Mouse (Mus musculus): ENCODE results near the gene Slco1a1. TPM values are rescaled to one million over a fixed set of nuclear protein-coding genes. Genes with fewer than 3 reads are reported as not detected.

The Slco1a1 gene
- total and polyA plus RNA-seq, 2 experiments from 2014 or later: not detected

DNA sequence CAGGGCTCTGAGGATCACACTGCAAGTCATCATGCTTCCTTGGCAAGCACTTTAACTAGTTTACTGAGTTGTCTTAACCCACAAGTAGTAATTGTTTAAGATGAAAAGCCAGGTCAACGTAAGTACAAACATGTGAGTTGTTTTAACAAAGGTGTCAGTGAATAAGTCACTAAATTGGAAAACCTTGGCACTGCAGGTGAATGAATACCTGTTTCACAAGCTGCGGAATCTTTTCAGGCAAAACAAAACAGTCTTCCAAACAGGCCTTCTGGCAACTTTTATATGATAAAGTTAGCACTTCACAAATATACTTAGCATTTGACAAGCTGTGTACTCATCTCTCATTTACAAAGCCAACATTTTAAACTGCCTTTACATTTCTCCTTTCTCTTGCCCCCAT, 75.1 kb downstream of the Slco1a1 start:
- Histone ChIP-seq H3K36me3 (replicated peaks; ENCODE audit: control insufficient read depth, insufficient read depth, low read length) (no peaks in the 10 kb centered on the region), H3K4me2 (ENCODE audit: low read depth, low read length) (no peak overlapping the region), H3K27ac (ENCODE audit: low read depth) (no peak overlapping the region), H3K4me3 (ENCODE audit: low read depth, low read length) (no peak overlapping the region), H3K27me3 (ENCODE audit: control insufficient read depth, insufficient read depth, low read length) (no peaks in the 10 kb centered on the region), H3K9me3 (replicated peaks; ENCODE audit: control insufficient read depth, low read length) (no peaks in the 10 kb centered on the region), H3K4me1 (ENCODE audit: control insufficient read depth, insufficient read depth) (no peaks in the 10 kb centered on the region), H3K9ac (replicated peaks; ENCODE audit: low read depth, low read length) (no peak overlapping the region)
- ATAC-seq (ENCODE audit: insufficient read depth, low read depth) (no peak), DNase-seq (ENCODE audit: low spot score) (no peak)
- TF ChIP-seq CTCF (IDR thresholded peaks at IDR 0.05; ENCODE audit: low read depth): no peak
- no peak for TF ChIP-seq EP300 (IDR thresholded peaks at IDR 0.05; ENCODE audit: low read depth)
- WGBS: 75% methylated on average over 2 of the region's 2 CpGs

- ATAC-seq (ENCODE audit: insufficient read depth, low read depth) (no peak), DNase-seq (ENCODE audit: low spot score) (no peak)
- no peak overlapping the region for H3K4me2 ChIP-seq (ENCODE audit: low read depth, low read length)
- no peak overlapping the region for H3K27ac ChIP-seq (ENCODE audit: low read depth)
- no peak overlapping the region for H3K9ac ChIP-seq (replicated peaks; ENCODE audit: low read depth, low read length)
- H3K4me3 ChIP-seq (ENCODE audit: low read depth, low read length): no peak overlapping the region
- 76% methylated on average over 5 of the region's 5 CpGs for WGBS
- TF ChIP-seq EP300 (IDR thresholded peaks at IDR 0.05; ENCODE audit: low read depth): no peak
- TF ChIP-seq CTCF (IDR thresholded peaks at IDR 0.05; ENCODE audit: low read depth): no peak
- no peaks in the 10 kb centered on the region for H3K4me1 ChIP-seq (ENCODE audit: control insufficient read depth, insufficient read depth)
- no peaks in the 10 kb centered on the region for H3K36me3 ChIP-seq (replicated peaks; ENCODE audit: control insufficient read depth, insufficient read depth, low read length)
- H3K9me3 ChIP-seq (replicated peaks; ENCODE audit: control insufficient read depth, low read length): no peaks in the 10 kb centered on the region
- no peaks in the 10 kb centered on the region for H3K27me3 ChIP-seq (ENCODE audit: control insufficient read depth, insufficient read depth, low read length)
These were observed 78.0 kb downstream of the Slco1a1 start for GRCm38 (mm10) chr6:141868735-141869134.

DNA sequence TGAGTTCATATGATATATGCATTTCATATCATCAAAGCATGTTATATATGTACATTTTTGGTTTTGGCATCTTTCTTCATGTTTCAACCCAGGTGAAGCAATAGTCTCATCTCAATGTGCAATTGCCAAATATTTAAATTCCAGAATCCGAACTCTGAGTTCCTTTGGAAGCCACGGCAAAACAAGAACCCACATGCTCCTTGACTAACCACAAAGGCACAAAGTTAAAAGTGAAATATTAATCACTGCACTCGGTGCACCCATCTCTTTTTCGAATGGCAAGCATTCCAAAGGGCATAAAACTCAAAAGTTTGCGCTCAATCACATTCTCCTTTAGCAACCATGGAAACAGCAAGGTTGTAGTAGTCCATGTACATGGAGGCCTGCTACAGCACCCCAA, 80.7 kb downstream of the Slco1a1 start:
- ATAC-seq (ENCODE audit: insufficient read depth, low read depth) (no peak), DNase-seq (ENCODE audit: low spot score) (no peak)
- Histone ChIP-seq H3K27ac (ENCODE audit: low read depth) (no peak overlapping the region), H3K4me1 (ENCODE audit: control insufficient read depth, insufficient read depth) (no peaks in the 10 kb centered on the region), H3K36me3 (replicated peaks; ENCODE audit: control insufficient read depth, insufficient read depth, low read length) (no peaks in the 10 kb centered on the region), H3K4me3 (ENCODE audit: low read depth, low read length) (no peak overlapping the region), H3K9me3 (replicated peaks; ENCODE audit: control insufficient read depth, low read length) (no peaks in the 10 kb centered on the region), H3K27me3 (ENCODE audit: control insufficient read depth, insufficient read depth, low read length) (no peaks in the 10 kb centered on the region), H3K9ac (replicated peaks; ENCODE audit: low read depth, low read length) (no peak overlapping the region), H3K4me2 (ENCODE audit: low read depth, low read length) (no peak overlapping the region)
- WGBS: 77% methylated on average over 5 of the region's 5 CpGs
- TF ChIP-seq EP300 (IDR thresholded peaks at IDR 0.05; ENCODE audit: low read depth) (no peak), CTCF (IDR thresholded peaks at IDR 0.05; ENCODE audit: low read depth) (no peak)

GRCm38 (mm10) chr6:141857735-141858531, 88.8 kb downstream of the Slco1a1 start:
- Histone ChIP-seq H3K4me1 (ENCODE audit: control insufficient read depth, insufficient read depth) (no peaks in the 10 kb centered on the region), H3K4me2 (ENCODE audit: low read depth, low read length) (no peak overlapping the region), H3K9me3 (replicated peaks; ENCODE audit: control insufficient read depth, low read length) (no peaks in the 10 kb centered on the region), H3K36me3 (replicated peaks; ENCODE audit: control insufficient read depth, insufficient read depth, low read length) (no peaks in the 10 kb centered on the region), H3K9ac (replicated peaks; ENCODE audit: low read depth, low read length) (no peak overlapping the region), H3K4me3 (ENCODE audit: low read depth, low read length) (no peak overlapping the region), H3K27ac (ENCODE audit: low read depth) (no peak overlapping the region), H3K27me3 (ENCODE audit: control insufficient read depth, insufficient read depth, low read length) (no peaks in the 10 kb centered on the region)
- 55% methylated on average over 8 of the region's 8 CpGs for WGBS
- DNase-seq (ENCODE audit: low spot score) (no peak), ATAC-seq (ENCODE audit: insufficient read depth, low read depth) (no peak)
- TF ChIP-seq CTCF (IDR thresholded peaks at IDR 0.05; ENCODE audit: low read depth) (no peak), EP300 (IDR thresholded peaks at IDR 0.05; ENCODE audit: low read depth) (no peak)

Other genes with a start within 250 kb of the Slco1a1 start
- gene Gm5724, start 173.2 kb downstream of the Slco1a1 start, total RNA-seq (2014; rRNA removed; ENCODE audit: low replicate concordance): not detected in 2 replicates
- gene Gm5724, start 173.2 kb downstream of the Slco1a1 start, polyA plus RNA-seq (2015; fragmentation: Nextera tagmentation; extraction: Ambion mirVana): not detected in 2 replicates
- gene Slco1a4, start 90.8 kb downstream of the Slco1a1 start, total RNA-seq (2014; rRNA removed; ENCODE audit: low replicate concordance): not detected in 2 replicates
- 0.33 and 0.68 TPM in 2 replicates for gene Slco1a4, start 90.8 kb downstream of the Slco1a1 start, polyA plus RNA-seq (2015; fragmentation: Nextera tagmentation; extraction: Ambion mirVana)
- gene Gm6614, start 64.5 kb upstream of the Slco1a1 start, total RNA-seq (2014; rRNA removed; ENCODE audit: low replicate concordance): not detected in 2 replicates
- gene Gm6614, start 64.5 kb upstream of the Slco1a1 start, polyA plus RNA-seq (2015; fragmentation: Nextera tagmentation; extraction: Ambion mirVana): not detected in 2 replicates